Mouse (Mus musculus): ENCODE measurements around the gene Sys1. TPM values are rescaled to one million over a fixed set of nuclear protein-coding genes. Genes with fewer than 3 reads are reported as not detected.

Sys1 gene
- total RNA-seq, 2 experiments from 2014 or later, result 20.8 to 22.2 TPM

- no peak for DNase-seq (ENCODE audit: low spot score in 2 of 2)
These were observed 66.6 kb downstream of the Sys1 start for GRCm38 (mm10) chr2:164523301-164523773.

GRCm38 (mm10) chr2:164528557-164528956, 71.8 kb downstream of the Sys1 start:
- DNase-seq (ENCODE audit: low spot score in 2 of 2), result no peak

Other genes starting within 250 kb of the Sys1 start
- not detected for gene Wfdc15b, start 235.3 kb upstream of the Sys1 start, total RNA-seq (2021)
- gene Svs2, start 218.5 kb upstream of the Sys1 start, total RNA-seq (2021), result not detected
- gene Svs3b, start 200.3 kb upstream of the Sys1 start, total RNA-seq (2021), result not detected
- not detected for gene Svs4, start 178.5 kb upstream of the Sys1 start, total RNA-seq (2021)
- not detected for gene Svs3a, start 167.7 kb upstream of the Sys1 start, total RNA-seq (2021)
- not detected for gene Svs6, start 140.2 kb upstream of the Sys1 start, total RNA-seq (2021)
- gene Svs5, start 124.2 kb upstream of the Sys1 start, total RNA-seq (2021), result not detected
- under 1 TPM; 0.57 to 0.76 TPM for gene Slpi, start 67.9 kb upstream of the Sys1 start, total RNA-seq (2021)
- gene Rbpjl, start 53.8 kb upstream of the Sys1 start, total RNA-seq (2021), result under 1 TPM; 0.13 to 0.15 TPM
- gene Matn4, start 51.8 kb upstream of the Sys1 start, total RNA-seq (2021), result 1 to 10 TPM; 5.5 to 6.0 TPM
- gene Sdc4, start 13.1 kb upstream of the Sys1 start, total RNA-seq (2021), result 10 to 100 TPM; 58.1 to 60.1 TPM
- gene Gm20458, start 4.0 kb downstream of the Sys1 start, total RNA-seq (2021), result 1 to 10 TPM in 1 of 2 experiments, under 1 TPM in 1; 0.96 to 1.9 TPM
- not detected for gene Trp53tg5, start 16.8 kb downstream of the Sys1 start, total RNA-seq (2021)
- gene Dbndd2, start 29.1 kb downstream of the Sys1 start, total RNA-seq (2021), result 10 to 100 TPM; 13.5 to 15.7 TPM
- gene Pigt, start 40.6 kb downstream of the Sys1 start, total RNA-seq (2021), result 10 to 100 TPM; 66.5 to 66.8 TPM
- 1 to 10 TPM in 1 of 2 experiments, not detected in 1; 1.3 TPM for gene Wfdc2, start 105.4 kb downstream of the Sys1 start, total RNA-seq (2021)
- gene Spint3, start 116.5 kb downstream of the Sys1 start, total RNA-seq (2021), result not detected
- gene Wfdc6a, start 128.5 kb downstream of the Sys1 start, total RNA-seq (2021), result not detected
- gene Eppin, start 136.6 kb downstream of the Sys1 start, total RNA-seq (2021), result not detected
- gene Wfdc6b, start 156.6 kb downstream of the Sys1 start, total RNA-seq (2021), result not detected
- not detected for gene Wfdc8, start 156.7 kb downstream of the Sys1 start, total RNA-seq (2021)
- gene Wfdc16, start 181.8 kb downstream of the Sys1 start, total RNA-seq (2021), result not detected
- not detected for gene Wfdc10, start 199.1 kb downstream of the Sys1 start, total RNA-seq (2021)
- gene Wfdc9, start 199.6 kb downstream of the Sys1 start, total RNA-seq (2021), result not detected
- gene Wfdc11, start 217.1 kb downstream of the Sys1 start, total RNA-seq (2021), result not detected
- gene Wfdc13, start 228.1 kb downstream of the Sys1 start, total RNA-seq (2021), result not detected
- not detected for gene Spint4, start 241.5 kb downstream of the Sys1 start, total RNA-seq (2021)